Mouse (Mus musculus) MEL-GATA-1-ER (cell line): ENCODE results near the gene Nos1.

Experiments
- DNase-seq: peaks from one replicate; pipeline ENCODE4 v3.0.0-alpha.2; 2012; ENCODE audit warnings: low read depth; ENCODE audit errors: extremely low read depth

The Nos1 gene

GRCm38 (mm10) chr5:117997434-117997970 lies 216.7 kb downstream of the Nos1 start:
- no peak for DNase-seq

GRCm38 (mm10) chr5:117999061-117999460 lies 218.2 kb downstream of the Nos1 start:
- DNase-seq, result no peak

GRCm38 (mm10) chr5:117999584-117999983 lies 218.8 kb downstream of the Nos1 start:
- no peak for DNase-seq

GRCm38 (mm10) chr5:118002059-118002458 lies 221.2 kb downstream of the Nos1 start:
- DNase-seq, result no peak

GRCm38 (mm10) chr5:118004619-118005018 lies 223.8 kb downstream of the Nos1 start:
- peak; percentile 2 for DNase-seq

GRCm38 (mm10) chr5:118005728-118006127 lies 224.9 kb downstream of the Nos1 start:
- no peak for DNase-seq

- no peak for DNase-seq
These were observed 227.5 kb downstream of the Nos1 start for GRCm38 (mm10) chr5:118008344-118008743.
